Mouse (Mus musculus): ENCODE measurements at regions not wholly inside any gene's neighbourhood (a gene's known extent, or its start where the extent isn't known, plus 50 kb on each side); places are given as distances from the start of the nearest gene placed in this dataset.

DNA sequence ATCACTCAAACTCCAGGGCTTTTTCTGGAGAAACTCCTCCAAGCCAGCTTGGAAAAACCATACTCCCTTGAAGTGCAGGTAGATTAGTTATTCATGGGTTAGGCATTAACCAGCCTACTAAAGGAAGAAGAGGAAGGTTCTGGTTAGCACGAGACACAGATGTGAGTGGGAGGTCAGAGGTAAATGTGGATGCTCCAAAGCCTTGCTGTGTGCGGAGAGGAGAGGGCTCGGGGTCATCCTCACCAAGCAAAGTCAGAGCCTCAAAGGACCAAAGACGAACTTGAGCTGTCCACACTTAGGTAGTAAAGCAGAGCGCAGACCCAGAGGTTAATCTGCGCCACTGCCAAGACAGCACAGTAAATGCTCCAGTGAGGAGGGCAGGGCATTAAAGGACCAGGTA, 177.8 kb upstream of the Klf12 start:
- TF ChIP-seq CTCF (IDR thresholded peaks at IDR 0.05; ENCODE audit: borderline replicate concordance, control insufficient read depth, extremely low read depth, insufficient read depth, low read length, poor library complexity) (no peak), POLR2A (IDR thresholded peaks at IDR 0.05; ENCODE audit: control insufficient read depth, extremely low read depth, insufficient read depth, low read length, poor library complexity) (no peak)
